Mouse (Mus musculus): ENCODE results near the gene Mllt3. TPM values are rescaled to one million over a fixed set of nuclear protein-coding genes. Genes with fewer than 3 reads are reported as not detected.

Gene Mllt3
- polyA plus RNA-seq, 1 experiment from 2014 or later = 40.1 TPM

DNA sequence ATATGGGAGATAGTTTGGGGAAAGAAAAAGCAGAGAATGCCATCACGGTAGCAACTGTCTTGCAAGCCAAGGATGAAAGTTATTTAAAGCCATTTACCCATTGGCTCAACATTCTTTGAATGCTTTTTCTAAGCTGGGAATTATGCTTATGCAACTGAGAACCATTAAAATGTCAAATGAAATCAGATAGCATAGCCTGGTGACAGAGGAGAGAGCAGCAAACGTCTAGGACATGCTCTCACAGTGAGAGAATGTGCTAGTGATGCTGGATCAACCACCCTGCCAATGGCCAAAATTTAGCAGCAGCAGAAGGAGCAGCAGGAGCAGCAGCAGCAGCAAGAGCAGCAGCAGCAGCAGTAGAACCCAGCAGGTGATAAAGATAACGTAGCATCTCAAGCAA lies 267.4 kb downstream of the Mllt3 start:
- Histone ChIP-seq H3K36me3 (no peaks in the 10 kb centered on the region), H3K4me1 (peaks cover 27% of the 10 kb centered on the region), H3K27me3 (replicated peaks) (no peaks in the 10 kb centered on the region), H3K4me2 (no peak overlapping the region), H3K9ac (no peak overlapping the region), H3K4me3 (no peak overlapping the region), H3K9me3 (no peaks in the 10 kb centered on the region), H3K27ac (replicated peaks) (0 out of 2 replicates have a peak overlapping the region, but pooled peaks have one; percentile 24)
- 13% methylated on average over 3 of the region's 3 CpGs for WGBS
- no peak for ATAC-seq (ENCODE audit: extremely low read depth, insufficient number of reproducible peaks, low FRiP score, low TSS enrichment)

DNA sequence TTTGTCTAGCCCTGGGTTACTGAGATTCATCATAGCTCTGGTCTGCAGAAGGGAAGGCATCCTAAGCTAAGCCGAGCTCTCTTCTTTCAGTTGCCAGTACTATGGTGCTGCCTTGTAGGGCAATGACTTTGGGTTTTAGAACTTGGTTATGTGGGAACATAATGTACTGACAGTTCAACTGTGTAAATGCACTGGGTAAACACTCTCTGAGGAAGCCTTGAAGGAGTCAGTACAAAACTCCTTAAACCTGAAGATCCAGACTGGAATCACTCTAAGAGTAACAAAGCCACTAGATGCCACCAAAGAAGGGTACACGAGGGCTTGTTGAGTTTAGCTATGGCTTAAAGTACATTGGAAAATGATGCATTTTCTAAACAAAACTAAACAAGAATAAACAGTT lies 272.1 kb downstream of the Mllt3 start:
- WGBS = 78% methylated on average over 2 of the region's 2 CpGs
- no peak overlapping the region for H3K9ac ChIP-seq
- no peaks in the 10 kb centered on the region for H3K36me3 ChIP-seq
- H3K4me2 ChIP-seq = no peak overlapping the region
- no peak for ATAC-seq (ENCODE audit: extremely low read depth, insufficient number of reproducible peaks, low FRiP score, low TSS enrichment)
- H3K27me3 ChIP-seq (replicated peaks) = no peaks in the 10 kb centered on the region
- H3K9me3 ChIP-seq = no peaks in the 10 kb centered on the region
- no peak overlapping the region for H3K4me3 ChIP-seq
- H3K4me1 ChIP-seq = peaks cover 17% of the 10 kb centered on the region
- no peak overlapping the region for H3K27ac ChIP-seq (replicated peaks)

DNA sequence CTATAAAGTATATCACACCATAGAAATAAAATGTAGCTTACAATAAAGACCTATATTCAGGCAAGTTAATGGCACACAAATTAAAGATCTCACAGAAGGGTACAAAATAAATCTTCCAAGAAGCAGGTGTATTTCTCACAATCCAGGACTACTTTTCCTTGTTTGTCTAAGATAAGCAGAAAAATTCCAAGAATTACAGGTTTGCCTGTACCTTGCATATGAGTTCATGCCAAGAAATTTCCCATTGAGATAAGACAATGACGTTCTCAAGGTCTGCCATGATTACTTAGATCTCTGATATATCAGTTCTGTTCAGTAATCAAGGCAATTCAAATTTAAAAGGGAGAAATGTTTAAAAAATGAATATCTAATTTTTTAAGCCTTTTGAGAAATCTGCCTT lies 272.9 kb downstream of the Mllt3 start:
- Histone ChIP-seq H3K27ac (replicated peaks) (no peak overlapping the region), H3K4me2 (no peak overlapping the region), H3K27me3 (replicated peaks) (no peaks in the 10 kb centered on the region), H3K9ac (no peak overlapping the region), H3K4me3 (no peak overlapping the region), H3K9me3 (no peaks in the 10 kb centered on the region), H3K36me3 (no peaks in the 10 kb centered on the region), H3K4me1 (peaks cover 10% of the 10 kb centered on the region)
- no peak for ATAC-seq (ENCODE audit: extremely low read depth, insufficient number of reproducible peaks, low FRiP score, low TSS enrichment)
- WGBS = 63% methylated on average over 1 of the region's 1 CpGs

DNA sequence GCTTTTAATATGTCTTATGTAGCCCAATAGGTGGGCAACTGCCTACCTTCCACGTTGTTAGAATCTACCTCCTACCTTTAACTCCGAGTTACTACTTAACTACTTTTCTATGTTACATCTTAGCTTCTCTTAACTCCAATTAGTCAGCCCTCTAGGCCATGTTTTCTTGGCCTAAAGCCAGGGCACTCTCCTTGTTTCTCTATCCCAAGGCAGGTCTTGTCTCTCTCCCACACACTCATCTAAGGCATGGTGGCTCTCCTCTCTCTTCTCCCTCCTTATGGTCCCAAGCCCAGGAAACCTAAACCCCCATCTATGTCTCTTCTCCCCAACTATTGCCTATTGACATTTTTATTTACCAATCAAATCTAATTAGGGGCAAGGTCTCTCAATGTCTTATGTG lies 273.5 kb downstream of the Mllt3 start:
- Histone ChIP-seq H3K9me3 (no peaks in the 10 kb centered on the region), H3K27me3 (replicated peaks) (no peaks in the 10 kb centered on the region), H3K27ac (replicated peaks) (no peak overlapping the region), H3K4me1 (peaks cover 7% of the 10 kb centered on the region), H3K36me3 (no peaks in the 10 kb centered on the region), H3K4me2 (no peak overlapping the region), H3K9ac (no peak overlapping the region), H3K4me3 (no peak overlapping the region)
- ATAC-seq (ENCODE audit: extremely low read depth, insufficient number of reproducible peaks, low FRiP score, low TSS enrichment) = no peak
- 67% methylated on average over 2 of the region's 2 CpGs for WGBS

DNA sequence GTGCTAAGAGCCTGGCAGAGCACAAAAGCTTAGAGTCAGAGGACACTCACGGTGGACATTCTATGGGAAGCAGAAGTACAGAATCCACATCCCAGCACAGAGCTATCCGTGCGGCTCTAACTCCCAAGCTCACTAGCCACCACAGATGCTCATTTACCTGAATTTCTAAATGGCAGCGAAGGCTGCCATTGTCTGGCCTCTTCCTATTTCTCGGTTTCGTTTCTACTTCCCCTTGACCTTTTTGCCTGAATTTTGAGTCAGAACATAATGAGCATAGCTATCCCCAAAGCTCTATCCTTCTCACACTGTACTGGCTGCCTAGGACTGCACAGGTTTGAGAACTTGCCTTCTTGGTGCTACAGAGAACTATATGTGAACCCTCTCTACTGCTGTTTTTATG lies 274.1 kb downstream of the Mllt3 start:
- ATAC-seq (ENCODE audit: extremely low read depth, insufficient number of reproducible peaks, low FRiP score, low TSS enrichment) = no peak
- Histone ChIP-seq H3K4me1 (peaks cover 7% of the 10 kb centered on the region), H3K36me3 (no peaks in the 10 kb centered on the region), H3K27ac (replicated peaks) (no peak overlapping the region), H3K4me3 (no peak overlapping the region), H3K4me2 (no peak overlapping the region), H3K27me3 (replicated peaks) (no peaks in the 10 kb centered on the region), H3K9ac (no peak overlapping the region), H3K9me3 (no peaks in the 10 kb centered on the region)
- WGBS = 85% methylated on average over 6 of the region's 6 CpGs

DNA sequence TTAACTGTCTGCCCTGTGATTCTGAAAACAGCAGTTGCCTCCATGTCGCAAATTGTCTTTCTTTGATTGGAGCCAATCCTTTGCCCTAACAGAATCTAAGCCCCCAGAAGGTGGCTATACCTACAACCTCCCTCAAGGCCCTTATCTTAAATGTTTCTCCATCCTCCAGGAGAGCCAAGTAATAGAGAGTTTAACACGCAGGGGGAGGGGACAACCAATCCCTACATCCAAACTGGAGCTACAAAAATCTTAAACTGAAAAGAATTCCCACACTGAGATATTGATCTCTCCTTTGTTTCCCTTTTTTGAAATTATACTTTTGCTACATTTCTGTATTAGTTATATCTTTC lies 281.7 kb downstream of the Mllt3 start:
- no peak overlapping the region for H3K27ac ChIP-seq (replicated peaks)
- 79% methylated on average over 2 of the region's 2 CpGs for WGBS
- H3K4me3 ChIP-seq = no peak overlapping the region
- no peaks in the 10 kb centered on the region for H3K36me3 ChIP-seq
- H3K9ac ChIP-seq = no peak overlapping the region
- H3K4me1 ChIP-seq = peaks cover 20% of the 10 kb centered on the region
- no peak overlapping the region for H3K4me2 ChIP-seq
- H3K9me3 ChIP-seq = 0 out of 2 replicates have a peak, but pooled peaks cover 2% of the 10 kb centered on the region
- no peak for ATAC-seq (ENCODE audit: extremely low read depth, insufficient number of reproducible peaks, low FRiP score, low TSS enrichment)
- H3K27me3 ChIP-seq (replicated peaks) = no peaks in the 10 kb centered on the region

DNA sequence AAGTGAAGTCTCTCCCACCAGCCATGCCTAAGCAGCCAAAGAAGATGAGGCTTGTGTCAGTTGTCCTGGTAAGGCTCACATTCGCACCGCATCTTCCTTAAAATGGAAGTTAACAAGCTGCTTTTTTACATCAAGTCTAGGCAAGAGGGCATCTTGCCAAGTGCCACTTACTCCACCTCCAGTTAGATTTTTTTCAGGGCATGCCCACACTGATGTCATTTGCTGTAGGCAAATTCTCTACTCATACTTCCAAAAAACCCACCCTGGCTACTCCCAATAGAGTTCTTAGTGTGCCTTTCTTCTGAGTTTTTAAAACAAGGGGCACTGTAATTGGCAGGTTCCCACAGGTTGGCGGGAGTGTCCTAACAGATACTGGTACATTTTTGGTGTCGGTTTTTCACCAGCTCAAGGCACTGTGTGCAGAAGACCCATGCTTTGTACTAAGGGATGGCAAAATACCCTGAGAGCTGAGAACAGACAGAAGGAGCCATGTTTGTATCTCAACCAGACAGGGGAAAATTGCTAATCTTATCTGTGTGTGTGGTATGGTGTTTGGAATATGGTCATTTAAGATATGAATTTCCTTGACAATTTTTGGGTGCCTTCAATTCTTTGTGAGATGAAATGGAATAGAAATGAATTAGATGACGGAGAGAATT lies 282.2 kb downstream of the Mllt3 start:
- Histone ChIP-seq H3K27ac (replicated peaks) (no peak overlapping the region), H3K4me2 (no peak overlapping the region), H3K4me3 (no peak overlapping the region), H3K36me3 (no peaks in the 10 kb centered on the region), H3K9me3 (0 out of 2 replicates have a peak, but pooled peaks cover 3% of the 10 kb centered on the region), H3K27me3 (replicated peaks) (no peaks in the 10 kb centered on the region), H3K4me1 (peaks cover 19% of the 10 kb centered on the region), H3K9ac (no peak overlapping the region)
- ATAC-seq (ENCODE audit: extremely low read depth, insufficient number of reproducible peaks, low FRiP score, low TSS enrichment) = no peak
- WGBS = 79% methylated on average over 5 of the region's 5 CpGs

DNA sequence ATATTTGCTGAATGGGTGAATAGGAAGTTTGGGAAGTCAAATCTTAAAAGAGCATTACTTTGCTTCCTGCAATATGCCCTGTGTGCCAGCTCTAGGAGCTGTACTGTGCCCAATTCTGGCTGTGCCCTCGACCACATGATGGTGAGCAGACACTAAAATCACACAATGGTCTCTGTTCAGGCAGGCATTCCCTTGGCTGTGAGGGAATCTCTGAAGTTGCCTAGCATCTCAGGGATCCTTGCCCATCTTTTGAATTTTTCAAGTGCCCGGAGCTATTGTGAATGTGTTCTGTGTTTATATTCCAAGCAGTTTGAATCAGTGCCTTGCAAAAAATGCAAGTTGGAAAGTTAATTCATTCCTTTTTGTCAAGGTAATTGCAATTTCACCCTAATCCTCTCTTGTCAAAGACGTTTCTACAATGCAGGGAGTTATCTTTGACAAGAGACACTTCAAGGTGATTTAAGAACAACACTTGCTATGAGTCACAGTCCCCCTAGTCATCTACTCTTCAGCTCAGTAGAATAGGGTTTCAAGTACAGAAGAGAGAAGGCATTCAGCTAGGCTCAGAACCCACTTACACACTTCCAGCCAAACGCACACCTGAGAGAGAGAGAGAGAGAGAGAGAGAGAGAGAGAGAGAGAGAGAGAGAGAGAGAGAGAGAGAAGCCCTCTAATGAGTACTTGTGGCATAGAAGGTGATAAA lies 283.5 kb downstream of the Mllt3 start:
- Histone ChIP-seq H3K4me2 (no peak overlapping the region), H3K36me3 (no peaks in the 10 kb centered on the region), H3K27ac (replicated peaks) (no peak overlapping the region), H3K27me3 (replicated peaks) (no peaks in the 10 kb centered on the region), H3K4me3 (no peak overlapping the region), H3K9me3 (0 out of 2 replicates have a peak, but pooled peaks cover 3% of the 10 kb centered on the region), H3K9ac (no peak overlapping the region), H3K4me1 (peaks cover 19% of the 10 kb centered on the region)
- no peak for ATAC-seq (ENCODE audit: extremely low read depth, insufficient number of reproducible peaks, low FRiP score, low TSS enrichment)
- 36% methylated on average over 4 of the region's 4 CpGs for WGBS

DNA sequence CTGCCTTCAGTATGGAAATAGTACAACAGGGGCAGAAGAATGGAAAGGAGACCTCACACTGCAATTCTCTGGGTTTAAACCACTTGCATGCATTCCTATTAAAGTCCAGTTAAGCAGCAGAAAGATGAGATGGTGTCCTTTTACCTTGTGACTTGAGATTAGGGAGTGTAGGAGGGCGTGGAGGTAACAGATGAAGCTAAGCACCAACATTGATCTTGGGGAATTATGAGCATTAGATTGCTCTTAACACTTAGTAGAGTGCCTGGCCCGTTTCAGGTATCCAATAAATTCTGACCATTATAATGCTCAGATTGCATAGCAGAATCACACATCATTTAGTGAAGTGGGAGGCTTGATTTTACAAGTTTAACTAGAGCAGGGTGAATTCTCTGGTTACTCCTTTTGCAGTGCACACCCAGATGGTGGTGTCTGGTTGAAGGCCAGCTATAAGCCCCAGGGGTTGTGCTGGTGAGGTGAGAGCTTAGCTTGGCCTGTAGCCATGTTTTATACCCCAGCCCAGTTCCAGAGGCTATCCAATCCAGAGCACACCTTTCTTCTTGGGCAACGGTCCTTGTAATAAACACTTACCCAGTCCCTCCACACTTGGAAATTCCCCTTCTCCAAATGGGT lies 288.0 kb downstream of the Mllt3 start:
- Histone ChIP-seq H3K36me3 (no peaks in the 10 kb centered on the region), H3K27me3 (replicated peaks) (no peaks in the 10 kb centered on the region), H3K9ac (no peak overlapping the region), H3K4me2 (no peak overlapping the region), H3K9me3 (0 out of 2 replicates have a peak, but pooled peaks cover 3% of the 10 kb centered on the region), H3K27ac (replicated peaks) (no peak overlapping the region), H3K4me1 (peaks cover 9% of the 10 kb centered on the region), H3K4me3 (no peak overlapping the region)
- ATAC-seq (ENCODE audit: extremely low read depth, insufficient number of reproducible peaks, low FRiP score, low TSS enrichment) = no peak
- 74% methylated on average over 3 of the region's 3 CpGs for WGBS

DNA sequence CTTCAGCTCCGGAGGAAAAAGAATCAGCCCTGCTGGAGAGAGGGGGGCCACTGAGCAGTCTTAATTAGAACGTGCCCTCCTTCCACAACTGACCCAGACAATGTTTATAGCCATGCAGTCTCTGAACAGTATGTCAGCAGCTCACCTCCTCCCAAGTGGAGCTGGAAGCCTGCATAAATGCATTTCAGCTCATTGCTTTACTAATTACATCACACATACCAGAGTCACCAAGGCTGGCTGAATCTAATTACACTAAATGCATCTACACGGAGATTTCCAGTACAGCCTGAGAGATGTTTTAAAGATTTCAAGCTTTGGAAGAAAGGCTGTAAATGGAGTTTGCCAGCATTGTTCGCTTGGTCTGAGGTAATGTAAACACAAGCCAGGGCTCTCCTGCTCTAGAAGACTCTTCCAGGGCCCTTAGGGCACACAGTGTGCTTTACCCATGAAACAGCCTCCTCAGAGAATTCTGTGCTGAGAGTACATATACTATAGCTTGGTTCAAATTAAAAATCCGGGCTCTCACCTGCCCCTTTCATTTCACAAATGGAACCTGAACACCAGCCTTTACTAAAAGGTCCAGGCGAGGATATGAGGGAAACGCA lies 293.5 kb downstream of the Mllt3 start:
- no peak overlapping the region for H3K4me2 ChIP-seq
- no peak for ATAC-seq (ENCODE audit: extremely low read depth, insufficient number of reproducible peaks, low FRiP score, low TSS enrichment)
- H3K27me3 ChIP-seq (replicated peaks) = no peaks in the 10 kb centered on the region
- no peaks in the 10 kb centered on the region for H3K9me3 ChIP-seq
- 65% methylated on average over 7 of the region's 7 CpGs for WGBS
- H3K27ac ChIP-seq (replicated peaks) = no peak overlapping the region
- H3K36me3 ChIP-seq = no peaks in the 10 kb centered on the region
- H3K4me1 ChIP-seq = peaks cover 11% of the 10 kb centered on the region
- no peak overlapping the region for H3K9ac ChIP-seq
- H3K4me3 ChIP-seq = no peak overlapping the region

DNA sequence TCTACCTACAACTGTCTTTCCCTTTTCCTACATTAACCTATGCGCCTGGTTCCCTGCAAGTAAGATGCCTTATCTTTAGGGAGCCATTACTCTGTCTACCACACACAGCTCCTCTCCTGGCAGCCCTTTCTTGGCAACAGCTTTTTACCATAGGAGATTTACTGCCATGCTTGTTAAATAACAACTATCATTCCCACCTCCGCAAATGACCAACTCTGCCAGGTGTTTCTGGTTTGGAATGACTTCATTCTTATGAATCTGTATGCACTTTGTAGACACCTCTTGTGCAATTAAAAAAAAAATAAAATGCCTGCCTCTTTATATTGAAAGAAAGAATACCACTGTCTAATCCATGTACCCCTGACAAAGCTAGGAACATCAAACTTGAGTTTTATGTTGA lies 294.1 kb downstream of the Mllt3 start:
- H3K9ac ChIP-seq = no peak overlapping the region
- 78% methylated on average over 2 of the region's 2 CpGs for WGBS
- no peaks in the 10 kb centered on the region for H3K27me3 ChIP-seq (replicated peaks)
- H3K27ac ChIP-seq (replicated peaks) = no peak overlapping the region
- ATAC-seq (ENCODE audit: extremely low read depth, insufficient number of reproducible peaks, low FRiP score, low TSS enrichment) = no peak
- no peak overlapping the region for H3K4me2 ChIP-seq
- H3K9me3 ChIP-seq = no peaks in the 10 kb centered on the region
- H3K4me3 ChIP-seq = no peak overlapping the region
- H3K36me3 ChIP-seq = no peaks in the 10 kb centered on the region
- peaks cover 11% of the 10 kb centered on the region for H3K4me1 ChIP-seq
